Mouse (Mus musculus) right cerebral cortex, postnatal 14 days (tissue): ENCODE results near the gene Cactin.

ENCODE experiments used
- DNase-seq: peaks from one replicate; pipeline ENCODE4 v3.0.0; 2022

The Cactin gene

DNA sequence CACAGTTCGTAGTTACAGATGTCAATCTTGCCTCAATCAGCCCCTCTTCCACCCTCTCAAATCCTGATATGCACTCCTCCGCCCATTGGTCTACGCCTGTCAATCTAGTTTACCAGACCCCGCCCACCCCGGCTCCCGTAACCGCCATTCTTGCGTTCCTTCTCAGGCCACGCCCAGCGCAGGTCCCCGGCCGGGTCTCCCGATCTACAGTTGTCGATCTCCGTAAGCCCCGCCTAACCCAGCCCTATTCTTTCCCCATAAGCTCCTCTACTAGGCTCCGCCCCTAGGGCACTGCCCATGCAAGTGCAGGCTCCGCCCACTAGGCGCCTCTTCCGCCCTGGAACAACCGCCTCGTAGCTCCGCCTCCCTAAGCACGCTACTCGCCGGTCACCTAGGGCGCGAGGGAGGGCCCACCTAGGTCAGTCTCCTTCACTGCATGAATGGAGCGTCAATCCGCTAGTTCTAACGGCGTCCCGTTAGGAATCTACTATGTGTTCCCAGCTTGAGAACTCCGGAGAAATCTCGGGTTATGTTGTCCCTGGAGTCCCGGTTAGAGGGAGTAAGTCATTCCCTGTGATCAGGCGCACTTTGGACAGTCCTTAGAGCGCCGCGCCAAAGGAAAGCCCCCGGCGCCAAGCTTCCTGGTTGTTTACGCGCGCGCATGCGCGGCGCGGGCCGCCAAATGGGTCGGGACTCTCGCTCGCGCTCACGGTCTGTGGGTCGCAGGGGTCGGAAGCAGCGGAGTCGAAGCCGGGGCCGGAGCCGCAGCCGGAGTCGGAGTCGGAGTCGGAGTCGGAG is at the start of gene Cactin:
Gene Cactin, plus strand, starts transcription at position 554 of the 798 bp plus-strand sequence.
- DNase-seq = peak; percentile 99

DNA sequence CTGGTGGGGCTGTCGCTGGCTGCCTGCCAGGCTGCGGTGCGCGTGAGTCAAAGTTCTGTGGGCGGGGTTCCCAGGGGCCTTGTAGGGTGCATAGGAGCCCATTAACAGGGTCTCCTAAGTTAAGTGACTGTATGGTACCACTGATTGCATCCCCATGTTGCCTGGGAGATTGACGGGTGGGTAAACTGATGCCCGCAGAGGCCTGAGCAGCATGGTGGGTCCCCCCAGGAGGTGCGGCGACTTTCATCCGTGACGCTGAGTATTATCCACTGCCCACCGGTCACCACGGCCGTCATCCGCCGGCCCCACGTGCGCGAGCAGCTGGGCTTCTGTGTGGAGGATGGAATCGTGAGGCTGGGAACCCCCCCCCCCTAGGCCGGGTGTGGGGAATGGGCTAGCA is 48.5 kb upstream of the Cactin start:
- DNase-seq = no peak

DNA sequence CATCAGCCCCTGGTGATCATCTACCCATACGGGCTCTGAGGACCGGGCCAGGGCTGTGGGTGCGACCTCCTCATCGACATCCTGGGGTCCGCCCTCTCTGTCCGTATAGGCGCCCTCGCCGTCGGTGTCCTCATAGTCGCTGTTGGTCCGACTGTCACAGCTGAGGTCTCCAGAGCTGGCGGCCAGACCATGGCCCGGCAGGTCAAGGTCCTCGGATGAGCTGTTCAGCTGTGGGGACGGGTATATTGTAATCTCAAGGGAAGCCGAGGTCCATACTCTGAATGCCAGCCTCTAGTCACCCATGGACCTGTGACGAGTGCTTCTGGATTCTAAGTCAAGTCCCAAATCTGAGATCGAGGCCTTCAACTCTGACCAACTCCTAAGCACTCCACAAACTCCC is 47.1 kb upstream of the Cactin start:
- DNase-seq = no peak

DNA sequence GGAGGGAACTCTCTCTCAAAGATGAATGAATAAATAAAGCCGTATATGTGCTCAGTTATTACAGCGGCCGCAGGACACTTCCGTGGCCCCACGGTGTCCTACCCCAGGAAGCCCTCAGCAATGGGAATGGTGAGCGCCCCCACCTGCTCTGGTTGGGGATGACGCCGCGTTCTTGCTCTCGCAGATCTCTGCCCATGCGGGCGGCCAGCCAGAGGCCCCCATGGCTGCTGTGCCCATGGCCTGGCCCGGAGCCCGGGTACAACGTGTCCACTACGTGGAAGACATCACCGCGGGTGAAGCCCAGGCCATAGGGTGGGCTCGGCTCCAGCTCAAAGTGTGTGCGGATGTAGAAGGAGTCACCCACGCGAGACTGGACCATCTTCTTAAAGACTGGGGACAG is 43.2 kb upstream of the Cactin start:
- no peak for DNase-seq

DNA sequence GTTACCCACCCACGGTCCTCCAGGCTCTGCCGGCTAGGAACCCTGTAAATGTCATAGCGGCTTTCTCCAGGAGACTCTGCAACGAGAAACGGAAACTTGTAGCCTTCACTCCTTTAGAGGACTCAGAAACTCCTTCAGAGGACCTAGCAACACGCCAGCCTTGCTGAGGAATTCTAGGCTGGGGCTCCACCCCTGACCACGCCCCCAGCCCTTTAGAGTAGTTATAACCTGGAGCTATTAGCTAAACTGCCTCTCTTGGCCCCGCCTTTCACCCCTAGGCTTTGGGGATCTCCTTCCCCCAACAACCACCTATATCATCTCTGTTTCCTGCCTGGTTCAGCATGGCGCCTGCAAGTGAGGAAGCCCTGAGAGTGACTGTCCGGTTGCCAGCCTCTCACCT is 41.4 kb upstream of the Cactin start:
- no peak for DNase-seq

DNA sequence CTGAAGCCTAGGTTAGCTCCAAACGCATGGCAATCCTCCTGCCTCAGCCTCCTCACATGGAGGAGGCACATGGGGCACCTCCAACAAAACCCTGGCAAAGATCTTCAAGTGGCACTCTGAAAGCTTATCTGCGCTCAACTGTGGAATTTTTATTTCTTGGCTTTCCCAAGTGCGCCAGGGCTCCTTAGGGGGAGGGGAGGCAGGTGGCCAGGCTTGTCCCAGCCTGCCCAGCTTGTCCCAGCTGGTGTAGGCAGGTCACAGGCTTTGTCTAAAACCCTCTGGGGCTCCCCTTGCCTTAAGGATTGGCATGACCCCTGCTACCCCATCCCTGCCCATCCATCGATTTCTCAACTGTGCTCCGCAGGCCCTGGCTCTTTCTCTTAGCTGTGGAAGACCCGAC is 36.7 kb upstream of the Cactin start:
- no peak for DNase-seq

DNA sequence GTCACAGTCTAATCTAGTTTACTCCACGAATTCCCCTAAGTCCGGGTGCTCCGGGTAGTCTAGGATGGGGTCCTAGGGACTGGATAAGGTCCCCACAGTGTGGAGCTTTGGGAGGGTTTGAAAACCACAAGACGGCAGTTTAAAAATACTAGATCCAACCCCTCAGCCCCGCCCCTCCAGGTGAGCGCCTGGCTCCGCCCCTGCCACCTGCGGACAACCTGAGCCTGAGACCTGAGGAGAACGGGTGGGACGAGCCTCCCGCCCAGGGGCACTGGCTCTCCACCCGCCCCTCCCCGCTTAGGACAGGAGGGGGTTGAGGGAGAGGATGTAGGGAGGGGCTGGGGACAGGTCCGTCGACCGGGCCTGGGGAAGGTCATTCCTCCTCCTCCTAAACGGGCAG is 36.2 kb upstream of the Cactin start:
- no peak for DNase-seq

DNA sequence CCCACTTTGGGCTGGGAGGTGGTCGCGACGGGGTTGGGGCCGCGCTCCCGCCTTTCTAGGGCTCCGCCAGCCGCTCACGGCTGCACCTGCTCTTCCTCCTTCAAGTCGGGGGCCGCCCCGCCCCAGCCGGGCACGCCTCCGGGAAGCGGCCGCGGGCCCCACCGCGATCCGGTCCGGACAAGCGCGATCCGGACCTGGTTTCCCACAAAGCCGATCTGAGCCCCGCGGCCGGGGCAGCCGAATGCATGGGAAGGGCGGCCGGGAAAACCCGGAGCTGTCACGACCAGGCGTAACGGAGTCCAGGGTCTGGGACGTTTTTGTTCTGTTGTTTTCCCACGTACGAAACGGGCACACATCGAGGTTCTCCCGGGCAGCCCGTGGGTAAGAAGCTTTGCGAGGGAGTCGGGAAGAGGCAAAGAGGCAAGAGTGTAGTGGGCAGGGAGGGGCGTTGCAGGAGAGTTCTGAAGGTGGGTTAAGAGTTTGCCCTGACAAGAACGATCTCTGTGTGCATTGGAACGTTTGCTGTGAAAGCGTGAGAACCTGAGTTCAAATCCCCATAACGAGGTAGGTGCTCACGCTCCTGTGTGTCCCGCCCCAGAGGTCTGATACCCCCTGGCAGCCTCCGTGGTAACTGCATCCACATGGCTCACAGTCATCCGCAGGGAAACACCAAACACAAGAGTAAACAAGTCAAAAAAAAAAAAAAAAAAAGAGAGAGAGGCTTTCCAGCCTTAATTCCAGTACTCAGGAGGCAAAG is 35.0 kb upstream of the Cactin start:
- peak; percentile 90 for DNase-seq

DNA sequence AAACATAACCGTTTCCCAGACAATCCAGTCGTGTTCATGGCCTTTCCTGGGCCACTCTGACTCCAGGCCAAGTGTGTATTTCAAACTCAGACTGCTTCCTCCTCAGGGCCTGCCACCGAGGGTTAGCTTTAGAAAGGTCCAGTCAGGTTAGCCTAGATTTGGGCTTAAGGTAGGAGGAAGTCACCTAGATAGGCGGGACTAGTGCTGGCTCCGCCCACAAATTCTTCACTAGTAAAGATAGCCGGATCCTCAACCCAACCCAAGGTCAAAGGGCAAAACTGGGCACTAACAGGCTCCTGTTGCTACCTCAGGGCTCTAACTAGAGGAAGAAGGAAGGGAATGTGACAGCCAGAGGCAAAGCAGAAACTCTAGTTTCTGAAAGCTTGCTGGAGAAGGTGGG is 34.3 kb upstream of the Cactin start:
- DNase-seq = no peak

DNA sequence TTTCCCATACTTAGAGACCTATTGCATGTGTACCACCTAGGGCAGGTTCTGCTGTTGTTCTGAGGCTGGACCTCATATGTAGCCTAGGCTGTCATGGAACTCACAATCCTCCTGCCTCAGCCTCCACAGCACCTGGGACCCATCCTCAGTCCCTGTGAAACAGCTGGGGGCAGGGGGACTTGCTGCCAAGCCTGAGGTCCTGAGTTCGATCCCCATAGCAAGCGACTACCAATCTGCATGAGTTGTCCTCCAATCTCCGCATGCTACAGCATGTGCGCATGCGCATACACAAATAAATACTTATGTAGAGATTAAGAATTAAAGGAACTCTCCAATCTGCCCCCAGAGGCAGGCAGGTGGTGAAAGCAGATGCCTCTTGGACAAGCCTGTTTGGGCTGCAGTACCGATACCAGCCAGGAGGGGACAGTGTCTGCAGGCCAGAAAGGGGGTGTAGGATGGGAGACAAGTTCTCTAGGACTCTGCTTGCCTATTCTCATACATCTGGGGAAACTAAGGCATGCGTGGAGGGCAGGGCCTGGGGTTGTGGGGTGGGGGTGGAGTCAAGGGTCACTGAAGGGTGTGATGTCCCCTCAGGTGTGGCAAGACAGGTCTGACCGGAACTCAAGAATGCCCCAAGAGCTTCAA is 33.3 kb upstream of the Cactin start:
- peak; percentile 61 for DNase-seq

DNA sequence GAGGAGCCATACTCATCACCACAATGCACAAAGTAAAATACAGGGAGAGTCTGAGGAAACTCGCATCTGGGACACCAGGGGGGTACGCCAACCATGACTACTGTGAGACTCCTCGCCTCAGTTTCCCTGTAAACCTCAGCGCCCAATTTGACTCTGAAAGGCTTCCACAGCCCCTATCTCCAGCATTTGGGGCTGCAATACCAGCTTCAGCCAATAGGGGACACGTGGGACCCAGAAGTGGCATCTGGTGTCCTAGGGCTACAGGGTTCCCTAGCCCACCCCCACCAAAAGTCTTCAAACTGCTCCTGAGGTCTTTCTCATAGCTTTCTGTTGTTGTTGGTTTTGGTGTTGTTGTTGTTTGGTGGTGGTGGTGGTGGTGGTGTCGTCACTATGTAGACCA is 32.3 kb upstream of the Cactin start:
- DNase-seq = peak; percentile 67

DNA sequence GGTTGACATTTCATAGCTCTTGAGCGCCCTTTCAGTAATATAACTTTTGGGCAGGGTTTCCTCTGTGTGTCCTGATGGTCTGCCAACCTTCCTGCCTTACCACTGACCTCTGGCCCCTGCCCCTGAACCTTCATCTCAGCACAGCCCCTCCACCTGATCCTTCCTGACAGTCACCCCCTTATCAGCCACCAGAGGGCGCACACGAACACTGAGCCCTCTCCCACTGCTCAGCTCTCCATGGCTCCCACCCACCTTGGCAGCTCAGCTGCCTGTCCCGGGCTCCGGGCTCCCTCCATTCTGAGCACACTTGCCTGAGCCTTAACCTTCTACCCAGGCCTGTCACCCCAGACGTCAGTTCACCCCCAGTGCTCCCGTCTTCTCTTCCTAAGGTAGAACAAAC is 31.6 kb upstream of the Cactin start:
- DNase-seq = peak; percentile 69

DNA sequence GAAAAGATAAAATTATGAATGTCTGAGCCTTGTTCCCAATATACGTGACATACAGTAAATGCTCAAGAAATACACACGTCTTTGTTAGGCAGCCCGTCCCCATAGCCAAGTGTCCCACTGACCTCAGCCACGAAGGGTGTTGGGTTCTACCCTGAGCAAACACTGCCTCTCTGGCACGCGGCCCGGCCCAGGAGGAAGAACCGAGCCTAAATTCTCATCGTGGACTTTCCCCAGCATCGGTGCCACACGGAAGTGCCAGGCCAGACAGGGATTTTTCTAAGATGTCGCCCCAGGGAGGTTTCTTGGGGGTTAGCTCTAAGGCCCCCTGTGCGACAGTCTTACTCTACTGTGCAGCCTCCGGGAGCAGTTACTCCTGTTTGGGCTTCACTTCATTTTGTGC is 31.1 kb upstream of the Cactin start:
- no peak for DNase-seq

DNA sequence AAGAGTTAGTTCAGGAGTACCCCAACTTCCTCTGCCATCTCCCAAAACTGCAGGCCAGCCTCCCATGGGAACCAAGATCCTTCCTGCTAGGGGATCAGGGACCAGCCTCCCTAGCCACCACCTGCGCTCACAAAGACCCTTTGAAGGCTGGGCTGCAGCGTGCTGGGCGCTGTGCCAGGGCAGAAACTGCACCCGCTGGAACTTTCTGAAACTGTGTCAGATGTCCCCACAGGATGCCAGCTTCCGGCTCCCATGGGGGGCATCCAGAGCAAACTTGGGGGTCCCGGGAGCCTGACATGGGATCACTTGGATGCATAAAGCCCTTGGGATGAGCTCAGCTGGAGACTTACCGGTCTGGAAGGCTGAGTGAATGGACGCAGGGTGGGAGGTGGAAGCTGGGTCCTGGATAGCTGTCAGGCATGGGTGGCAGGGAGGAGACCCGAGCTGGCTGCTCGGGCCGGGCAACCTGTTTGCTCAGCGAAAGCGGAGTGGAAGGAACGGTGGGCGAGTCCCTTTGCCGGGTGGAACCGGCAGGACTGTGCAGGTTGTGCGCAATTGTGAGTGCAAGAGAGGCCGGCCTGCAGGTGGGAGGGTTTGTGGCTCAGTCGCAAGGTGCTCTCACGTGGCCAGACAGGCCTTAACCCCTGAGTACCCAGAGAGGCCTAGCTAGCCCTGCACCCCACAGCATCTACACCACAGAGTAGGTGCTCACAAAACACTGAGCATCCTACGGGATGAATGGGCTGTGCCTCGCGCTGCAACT is 30.0 kb upstream of the Cactin start:
- DNase-seq = no peak

DNA sequence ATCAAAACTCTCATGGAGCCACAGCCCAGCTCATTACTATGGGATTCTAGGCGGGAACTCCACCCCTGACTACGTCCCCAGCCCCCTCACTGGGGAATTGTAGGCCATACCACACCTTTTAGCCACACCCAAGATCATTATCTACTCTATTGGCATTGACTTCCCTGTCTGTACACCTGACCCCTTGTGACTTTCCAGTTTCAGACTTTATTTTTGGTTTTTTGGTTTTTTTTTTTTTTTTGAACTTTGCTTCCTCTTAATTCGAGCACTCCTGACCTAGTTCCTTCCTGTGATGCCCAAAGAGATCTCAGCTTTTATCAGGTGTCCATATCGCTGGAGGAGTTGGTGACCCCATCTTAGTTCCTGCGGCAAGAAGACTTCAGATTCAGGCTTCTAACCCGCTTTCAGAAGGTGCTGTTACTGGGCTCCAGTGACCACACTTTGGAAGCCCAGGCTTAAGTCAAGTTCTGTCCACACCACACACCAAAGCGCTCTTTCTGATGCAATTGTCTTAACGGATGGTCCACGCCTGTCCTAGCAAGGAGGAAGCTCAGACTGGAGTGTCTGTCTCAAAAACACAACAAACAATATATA is 29.3 kb upstream of the Cactin start, which contains the start of gene Tjp3:
Gene Tjp3, minus strand, starts transcription at position 71 of the 594 bp plus-strand sequence.
- DNase-seq = no peak

DNA sequence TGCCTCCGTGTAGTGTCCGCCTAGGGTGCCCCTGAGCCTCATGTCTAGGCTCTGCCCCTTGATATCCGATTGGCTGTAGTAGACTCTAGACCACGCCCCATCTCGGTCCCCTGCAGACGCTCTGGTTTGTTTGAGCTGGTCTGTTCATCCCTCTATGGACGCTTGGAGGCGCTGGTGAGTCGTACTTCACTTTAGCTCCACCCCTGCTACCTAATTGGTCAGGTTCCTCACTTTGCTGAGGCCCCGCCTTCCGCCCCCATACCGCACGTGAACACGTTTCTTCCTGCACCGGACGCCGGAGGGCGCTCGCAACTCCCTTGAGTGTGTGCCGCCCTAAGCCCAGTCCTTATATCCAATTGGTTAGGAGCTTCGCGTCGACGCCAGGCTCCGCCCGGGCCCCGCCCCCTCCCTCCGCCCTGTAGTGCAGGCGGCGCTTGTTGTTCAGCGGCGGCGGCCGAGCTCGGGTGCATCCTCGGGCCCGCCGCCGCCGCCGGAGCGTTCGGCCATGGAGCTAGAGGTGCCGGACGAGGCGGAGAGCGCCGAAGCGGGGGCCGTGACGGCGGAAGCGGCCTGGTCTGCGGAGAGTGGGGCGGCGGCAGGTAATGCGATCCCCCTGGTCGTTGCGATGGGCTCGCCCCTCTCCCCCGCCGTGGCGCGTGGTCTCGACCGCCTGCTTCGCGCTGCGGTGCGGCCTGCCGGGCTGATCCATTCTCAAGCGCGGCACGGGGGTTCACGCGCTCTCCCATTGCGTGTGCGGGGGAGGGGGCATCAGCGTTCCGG is 28.2 kb upstream of the Cactin start, which contains the start of gene Pip5k1c:
Gene Pip5k1c, plus strand, starts transcription at position 410 of the 780 bp plus-strand sequence.
- peak; percentile 100 for DNase-seq

DNA sequence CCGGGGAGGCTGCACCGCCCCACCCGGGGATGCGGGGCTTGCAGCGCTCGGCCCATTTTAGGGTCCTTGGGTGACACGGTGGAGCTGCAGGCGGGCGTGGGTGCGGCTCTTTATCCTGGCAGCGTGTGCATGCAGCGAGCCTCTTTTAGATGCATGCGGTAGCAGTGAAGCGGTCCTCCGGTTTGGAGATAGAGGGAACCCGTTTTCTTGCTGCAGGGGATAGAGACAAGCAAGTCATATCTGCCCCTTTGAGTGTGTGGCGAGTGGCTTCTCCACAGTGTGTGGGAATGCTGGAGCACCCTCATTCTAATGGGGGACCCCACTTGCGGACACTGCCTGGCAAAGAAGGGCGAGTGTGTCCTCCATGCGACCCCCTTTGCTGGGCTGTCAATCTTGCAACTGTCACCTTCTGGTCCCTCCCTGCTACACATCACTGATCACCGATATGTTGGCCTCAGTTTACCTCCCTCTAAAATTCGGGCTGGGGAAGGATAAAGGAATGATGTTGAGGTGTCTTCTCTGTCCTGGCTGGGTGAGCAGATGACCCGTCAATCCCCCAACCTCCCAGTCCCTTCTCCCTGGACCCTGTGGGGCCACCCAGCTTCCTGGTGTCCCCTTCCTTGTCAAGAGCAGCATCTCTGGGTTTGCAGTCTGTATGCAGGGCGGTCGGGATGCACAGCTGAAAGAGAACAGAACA is 27.4 kb upstream of the Cactin start:
- DNase-seq = no peak

DNA sequence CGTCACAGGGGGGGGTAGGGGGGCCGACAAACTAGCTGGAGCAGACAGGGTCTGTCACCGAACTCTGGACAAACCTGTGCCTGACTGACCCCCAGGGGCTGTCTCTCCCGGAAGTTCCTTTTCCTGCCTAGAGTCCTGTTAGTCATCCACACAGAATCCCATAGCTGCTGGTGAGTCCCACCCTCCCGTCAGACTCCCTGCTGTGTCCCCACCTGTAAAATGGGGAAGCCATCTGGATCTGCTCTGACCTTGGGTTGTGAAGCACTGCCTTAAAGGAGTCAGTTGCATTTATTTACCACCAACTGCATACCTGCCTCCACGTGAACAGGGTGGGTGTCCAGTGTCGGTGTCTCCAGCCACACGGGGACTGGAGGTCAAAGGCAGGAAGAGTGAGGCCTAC is 26.5 kb upstream of the Cactin start:
- DNase-seq = no peak

DNA sequence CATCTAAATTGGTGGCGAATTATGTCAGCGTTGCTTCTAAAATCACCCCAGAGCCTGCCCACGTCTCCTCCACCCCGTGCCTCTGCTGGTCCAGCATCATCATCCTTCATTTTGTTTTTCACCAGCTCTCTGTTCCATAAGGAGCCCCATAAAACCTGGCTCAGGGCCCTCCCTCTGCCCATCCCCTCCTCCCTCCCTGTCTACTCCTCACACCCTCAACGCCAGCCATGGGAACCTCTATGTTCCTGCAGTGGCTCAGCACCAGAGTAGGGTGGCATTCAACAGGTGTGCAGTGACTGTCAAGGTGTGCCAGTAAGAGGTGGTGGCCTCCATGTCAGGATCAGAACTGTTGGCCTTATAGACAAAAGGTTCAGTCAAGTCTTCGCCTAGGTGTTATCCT is 25.7 kb upstream of the Cactin start:
- DNase-seq = peak; percentile 47

DNA sequence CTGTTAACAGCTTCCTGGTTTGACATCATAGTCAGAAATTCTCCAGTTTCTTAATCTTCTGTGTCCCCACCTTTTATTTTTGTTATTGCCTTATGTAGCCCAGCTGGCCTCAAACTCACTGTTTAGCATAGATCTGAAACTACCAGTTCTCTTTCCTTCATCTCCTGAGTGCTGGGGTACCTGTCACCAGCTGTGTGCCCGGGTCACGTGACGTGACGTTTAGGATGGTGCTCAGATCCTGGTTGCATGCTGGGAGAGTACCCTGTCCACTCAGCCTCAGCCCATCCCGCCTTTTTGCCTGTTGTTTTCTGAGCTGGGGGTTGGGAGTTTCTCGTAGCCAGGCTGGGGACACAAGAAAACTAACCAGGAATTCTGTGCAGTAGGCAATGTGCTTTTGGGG is 23.7 kb upstream of the Cactin start:
- DNase-seq = no peak

DNA sequence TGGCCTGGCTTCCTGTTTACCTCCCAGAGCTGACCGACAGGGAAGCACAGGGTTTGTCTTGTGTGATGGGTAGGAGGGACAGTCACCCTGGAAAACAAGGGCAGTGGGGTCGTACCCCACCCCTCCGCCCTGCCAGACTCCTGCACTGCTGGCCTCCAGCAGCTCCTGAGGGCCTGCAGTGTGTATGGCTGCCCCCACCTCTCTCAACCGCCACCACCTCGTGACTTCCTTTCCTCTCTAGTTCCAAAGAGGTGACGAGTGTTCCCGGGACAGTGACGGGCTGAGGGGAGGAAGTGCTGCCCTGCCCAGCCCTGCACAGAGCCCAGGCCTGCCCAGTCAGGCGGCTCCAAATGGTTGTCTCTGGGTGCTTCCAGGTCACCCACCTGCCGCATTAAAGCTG is 23.1 kb upstream of the Cactin start:
- DNase-seq = no peak
